Mouse (Mus musculus) embryo, embryonic 10.5 days (tissue): ENCODE measurements at regions not wholly inside any gene's neighbourhood (a gene's known extent, or its start where the extent isn't known, plus 50 kb on each side); places are given as distances from the start of the nearest gene placed in this dataset.

Source experiments
- DNase-seq: peaks from one replicate; pipeline ENCODE4 v3.0.0-alpha.2; 2015; ENCODE audit warnings: low spot score

DNA sequence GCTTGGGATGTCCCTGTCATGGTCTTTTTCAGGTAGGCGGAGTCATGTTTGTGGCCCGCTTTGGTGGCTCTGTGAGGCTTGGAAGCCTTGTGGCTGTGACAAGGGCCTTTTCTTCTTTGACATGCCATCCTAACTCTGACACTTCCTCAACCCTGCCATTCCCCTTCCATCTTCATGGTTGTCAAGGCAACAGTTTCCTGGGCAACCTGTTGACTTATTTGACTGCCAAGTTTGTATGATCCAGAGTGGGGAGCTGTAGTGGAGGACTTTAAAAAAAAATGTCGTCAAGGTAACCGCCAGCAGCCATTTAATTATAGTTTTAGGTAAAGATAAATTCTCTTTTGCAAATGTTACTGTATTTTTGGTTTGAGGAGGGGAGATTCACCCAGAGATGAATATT lies 56.8 kb upstream of the Kcng1 start:
- DNase-seq, result peak; percentile 82

GRCm38 (mm10) chr2:168337611-168338010 lies 56.1 kb upstream of the Kcng1 start:
- no peak for DNase-seq

DNA sequence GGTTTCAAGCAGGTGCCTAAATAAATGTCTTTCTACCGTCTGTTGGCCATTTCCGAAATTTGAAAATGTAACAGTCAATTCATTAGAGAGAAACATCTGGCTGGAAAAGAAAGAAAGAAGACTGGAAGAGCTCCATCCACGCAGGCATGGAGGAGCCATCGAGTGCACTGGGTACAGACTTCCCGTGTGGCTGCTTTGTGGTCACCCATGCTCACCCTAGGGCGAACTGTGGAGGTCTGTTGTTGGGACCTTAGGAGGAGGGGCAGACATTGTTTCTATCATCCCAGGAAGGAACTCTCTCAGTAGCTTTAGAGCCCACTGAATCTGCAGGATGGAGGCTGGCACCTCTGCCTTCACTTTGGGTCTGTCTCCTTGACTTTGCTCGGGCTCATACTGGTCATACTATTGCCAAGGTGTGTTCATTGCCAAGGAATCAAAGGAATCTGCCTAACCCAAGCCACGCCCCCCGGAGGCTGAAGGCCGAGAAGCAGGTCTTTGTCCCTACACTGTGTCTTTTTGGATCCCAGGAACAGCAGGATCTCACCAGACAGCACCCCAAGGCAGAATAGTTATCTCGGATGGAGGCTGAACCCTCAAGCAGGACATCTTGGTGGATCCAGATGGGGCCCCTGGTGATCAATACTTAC lies 54.3 kb upstream of the Kcng1 start:
- no peak for DNase-seq

- peak; percentile 28 for DNase-seq
Measured at GRCm38 (mm10) chr2:168334241-168334588, 52.7 kb upstream of the Kcng1 start.

- DNase-seq, result peak; percentile 40
Measured at GRCm38 (mm10) chr2:168333552-168334240, 52.2 kb upstream of the Kcng1 start.

- no peak for DNase-seq
Measured at GRCm38 (mm10) chr2:168332972-168333371, 51.4 kb upstream of the Kcng1 start.
